Mouse (Mus musculus): Measurements from ENCODE around the gene Pcsk6.

Gene Pcsk6

GRCm38 (mm10) chr7:65940988-65941387, 79.5 kb downstream of the Pcsk6 start:
- DNase-seq (ENCODE audit: low spot score in 2 of 2) = no peak

- no peak for DNase-seq (ENCODE audit: low spot score in 2 of 2)
Measured at GRCm38 (mm10) chr7:65945342-65945993, 83.9 kb downstream of the Pcsk6 start.

GRCm38 (mm10) chr7:65946397-65946796, 84.9 kb downstream of the Pcsk6 start:
- DNase-seq (ENCODE audit: low spot score in 2 of 2) = no peak

GRCm38 (mm10) chr7:65948891-65949290, 87.4 kb downstream of the Pcsk6 start:
- DNase-seq (ENCODE audit: low spot score in 2 of 2) = no peak

GRCm38 (mm10) chr7:65954583-65954982, 93.0 kb downstream of the Pcsk6 start:
- no peak for DNase-seq (ENCODE audit: low spot score in 2 of 2)

GRCm38 (mm10) chr7:65955304-65956220, 94.0 kb downstream of the Pcsk6 start:
- no peak for DNase-seq (ENCODE audit: low spot score in 2 of 2)

GRCm38 (mm10) chr7:65957245-65957644, 95.7 kb downstream of the Pcsk6 start:
- no peak for DNase-seq (ENCODE audit: low spot score in 2 of 2)

- DNase-seq (ENCODE audit: low spot score in 2 of 2) = no peak
Measured at GRCm38 (mm10) chr7:65958105-65958504, 96.6 kb downstream of the Pcsk6 start.

- DNase-seq (ENCODE audit: low spot score in 2 of 2) = no peak
Measured at GRCm38 (mm10) chr7:65959221-65959924, 97.8 kb downstream of the Pcsk6 start.

- DNase-seq (ENCODE audit: low spot score in 2 of 2) = no peak
Measured at GRCm38 (mm10) chr7:65962611-65963010, 101.1 kb downstream of the Pcsk6 start.

- no peak for DNase-seq (ENCODE audit: low spot score in 2 of 2)
Measured at GRCm38 (mm10) chr7:65964398-65964797, 102.9 kb downstream of the Pcsk6 start.

- DNase-seq (ENCODE audit: low spot score in 2 of 2) = no peak
Measured at GRCm38 (mm10) chr7:65971301-65971700, 109.8 kb downstream of the Pcsk6 start.

- no peak for DNase-seq (ENCODE audit: low spot score in 2 of 2)
Measured at GRCm38 (mm10) chr7:65977286-65977685, 115.8 kb downstream of the Pcsk6 start.

- DNase-seq (ENCODE audit: low spot score in 2 of 2) = no peak
Measured at GRCm38 (mm10) chr7:65977977-65978376, 116.4 kb downstream of the Pcsk6 start.

- DNase-seq (ENCODE audit: low spot score in 2 of 2) = no peak
Measured at GRCm38 (mm10) chr7:65978996-65979823, 117.7 kb downstream of the Pcsk6 start.

- no peak for DNase-seq (ENCODE audit: low spot score in 2 of 2)
Measured at GRCm38 (mm10) chr7:65980000-65980399, 118.5 kb downstream of the Pcsk6 start.

- no peak for DNase-seq (ENCODE audit: low spot score in 2 of 2)
Measured at GRCm38 (mm10) chr7:65982057-65982456, 120.5 kb downstream of the Pcsk6 start.

- DNase-seq (ENCODE audit: low spot score in 2 of 2) = no peak
Measured at GRCm38 (mm10) chr7:65988249-65988648, 126.7 kb downstream of the Pcsk6 start.

GRCm38 (mm10) chr7:65988709-65989108, 127.2 kb downstream of the Pcsk6 start:
- DNase-seq (ENCODE audit: low spot score in 2 of 2) = no peak

- DNase-seq (ENCODE audit: low spot score in 2 of 2) = no peak
Measured at GRCm38 (mm10) chr7:65992329-65992728, 130.8 kb downstream of the Pcsk6 start.

GRCm38 (mm10) chr7:65993410-65993809, 131.9 kb downstream of the Pcsk6 start:
- DNase-seq (ENCODE audit: low spot score in 2 of 2) = no peak
